Mouse (Mus musculus) heart, adult 2 months (tissue): ENCODE data around the gene Lingo2.

Source experiments
- CTCF ChIP-seq: fragments of 200-600 bp; IDR thresholded peaks from 2 replicates; pipeline ENCODE4 v1.8.1; 2022; ENCODE audit warnings: antibody characterized with exemption, mild to moderate bottlenecking, moderate library complexity
- EP300 ChIP-seq: fragments of 200-500 bp; IDR thresholded peaks from 2 replicates; pipeline ENCODE4 v1.6.1; 2011; ENCODE audit warnings: low read depth, low read length, control low read depth; ENCODE audit not compliant: insufficient read depth

- TF ChIP-seq CTCF (no peak), EP300 (no peak)
Observed at GRCm38 (mm10) chr4:36038742-36039141, 912.8 kb downstream of the Lingo2 start.
